In the genomic region with DNA sequence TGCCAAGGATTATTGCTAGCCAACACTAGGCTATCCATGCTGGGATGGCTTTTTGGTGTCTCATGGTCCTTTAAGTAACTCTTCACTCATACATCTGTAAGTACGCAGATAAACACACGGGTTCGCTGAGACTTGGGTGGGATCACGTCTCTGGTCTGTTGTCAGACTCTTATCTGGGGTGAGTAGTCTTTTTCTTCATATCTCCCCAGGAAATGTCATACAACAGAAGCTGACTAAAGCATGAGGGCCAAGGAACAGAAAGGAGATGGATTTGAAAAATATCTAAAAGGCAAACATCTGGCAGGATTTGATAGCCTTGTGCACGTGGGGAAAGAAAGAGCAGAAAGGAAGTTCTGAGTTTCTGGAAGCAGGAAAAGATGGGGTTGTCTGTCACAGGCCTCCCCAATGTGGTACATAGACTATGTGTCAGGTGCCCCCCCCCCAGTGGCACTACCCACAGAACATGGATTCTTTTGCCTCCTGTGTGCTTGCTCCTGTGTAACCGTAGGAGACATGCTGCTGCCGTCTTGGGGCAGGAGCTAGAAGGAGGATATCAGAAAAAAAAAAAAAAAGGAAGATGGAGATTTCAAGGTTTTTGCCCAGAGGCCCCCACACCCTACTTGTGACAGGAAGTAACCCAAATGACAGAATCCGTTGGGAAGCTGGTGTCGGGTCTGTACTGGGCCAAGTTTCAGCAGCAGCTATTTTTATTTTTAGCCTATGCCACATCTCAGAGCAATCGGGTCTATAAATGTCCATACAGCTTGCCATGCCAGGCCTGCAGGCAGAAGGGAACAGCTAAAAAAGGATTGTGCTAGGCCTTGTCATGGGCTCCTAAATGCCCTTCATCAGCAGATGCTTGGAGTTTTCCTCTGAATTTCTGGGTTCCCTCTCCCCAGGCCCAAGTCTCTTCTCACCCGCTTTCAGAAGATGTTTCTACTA, we compare ENCODE assay signal across 14 mouse cellular contexts. TPM values are rescaled to one million over a fixed set of nuclear protein-coding genes. Genes with fewer than 3 reads are reported as not detected.
DNase-seq lines count a peak whose midpoint lies in the region; ATAC-seq and TF ChIP-seq lines count a peak whose summit lies in the region.
"Had no signal": no experiment of that assay in that cellular context is flagged by ENCODE, and none has a peak within 500 bp of the region (broad histone marks: within the 10 kb centered on the region; RNA-seq: fewer than 3 reads in every experiment).

No protein-coding gene starts in this region.

- no peaks in the 10 kb centered on the region for H3K27me3 ChIP-seq in liver, embryonic 14.5 days (ENCODE audit: control insufficient read depth, insufficient read depth, low read length)
- H3K27me3 ChIP-seq: limb, embryonic 13.5 days had no signal

- H3K9ac ChIP-seq in liver, embryonic 14.5 days (replicated peaks) = peak overlapping the region; percentile 44
- H3K9ac ChIP-seq: limb, embryonic 13.5 days had no signal

- H3K36me3 ChIP-seq in liver, embryonic 14.5 days (replicated peaks; ENCODE audit: control insufficient read depth, insufficient read depth, low read depth) = no peaks in the 10 kb centered on the region
- H3K36me3 ChIP-seq: hindbrain, embryonic 10.5 days; limb, embryonic 13.5 days had no signal

- 27% methylated on average over 11 of the region's 11 CpGs for WGBS in liver, embryonic 14.5 days (ENCODE audit: insufficient replicate concordance)

- peak overlapping the region; percentile 90 for H3K27ac ChIP-seq in liver, embryonic 14.5 days
- H3K27ac ChIP-seq: hindbrain, embryonic 10.5 days; limb, embryonic 13.5 days had no signal

- H3K4me2 ChIP-seq in liver, embryonic 14.5 days (ENCODE audit: low read depth) = peak overlapping the region; percentile 44
- H3K4me2 ChIP-seq: limb, embryonic 13.5 days had no signal

- peak; percentile 91 for TF ChIP-seq EP300 in liver, embryonic 14.5 days (IDR thresholded peaks at IDR 0.05; ENCODE audit: low read depth)

- H3K9me3 ChIP-seq in liver, embryonic 14.5 days (ENCODE audit: control insufficient read depth, low read length) = no peaks in the 10 kb centered on the region
- H3K9me3 ChIP-seq: hindbrain, embryonic 10.5 days; limb, embryonic 13.5 days had no signal

- peaks cover 18 to 33% of the 10 kb centered on the region in 2 experiments for H3K4me1 ChIP-seq in liver, embryonic 14.5 days (replicated peaks; ENCODE audit: control insufficient read depth in 2 of 2, insufficient read depth in 2 of 2, low read length in 1 of 2)
- H3K4me1 ChIP-seq: hindbrain, embryonic 10.5 days; limb, embryonic 13.5 days had no signal

- no peak for TF ChIP-seq CTCF in liver, embryonic 14.5 days (IDR thresholded peaks at IDR 0.05; ENCODE audit: low read depth)

- ATAC-seq in granulocyte monocyte progenitor cell, adult 5-6 weeks (replicated peaks; ENCODE audit: poor library complexity, severe bottlenecking) = peak; percentile 72
- peak; percentile 97 for ATAC-seq in liver, embryonic 14.5 days (ENCODE audit: insufficient read depth)

- no peak overlapping the region for H3K4me3 ChIP-seq in liver, embryonic 14.5 days (ENCODE audit: insufficient read depth in 1 of 2, low read depth in 2 of 2, low read length in 2 of 2)
- H3K4me3 ChIP-seq: hindbrain, embryonic 10.5 days; limb, embryonic 13.5 days; myocyte had no signal

- DNase-seq in heart, adult 11 months = peak; percentile 96
- DNase-seq in heart, adult 8-10 months (ENCODE audit: low spot score) = no peak
- peak; percentile 92 for DNase-seq in MEL-GATA-1-ER (ENCODE audit: extremely low read depth, low read depth)
- DNase-seq in liver, embryonic 14.5 days (ENCODE audit: low read depth in 3 of 3, low spot score in 3 of 3) = peak; percentile 77 to 82 (median 81)
- DNase-seq in lung, postnatal 10 days = no peak
- no peak for DNase-seq in urinary bladder, adult 18-20 months (ENCODE audit: low spot score in 2 of 2)
- no peak for DNase-seq in adrenal gland, adult 2 months
- DNase-seq: kidney, adult 9 months; layer of hippocampus, postnatal 36 days had no signal

RNA-seq across cellular contexts. Expression of a gene that starts 1.0 kb away (rescaled TPM):
- total RNA-seq in heart, adult 8-10 months (2022) = 1 to 10 TPM in 2 of 4 experiments, not detected in 2; 1.9 to 2.8 TPM
- 1.9 TPM in 1 of 2 replicates, not detected in the other for total RNA-seq in granulocyte monocyte progenitor cell, adult 5-6 weeks (2014; fragmentation: Nextera tagmentation)
- total RNA-seq in granulocyte monocyte progenitor cell, adult 5-6 weeks (2017) = 30.0 and 112 TPM in 2 replicates
- not detected in 2 replicates for polyA plus RNA-seq in liver, embryonic 14.5 days (2012; rRNA removed)
- polyA plus RNA-seq in liver, embryonic 14.5 days (2014; fragmentation: Nextera tagmentation; extraction: Ambion mirVana) = 2.0 and 2.1 TPM in 2 replicates
- total RNA-seq in adrenal gland, adult 2 months (2021) = not detected
- polyA plus RNA-seq in adrenal gland, adult 2 months (2012; rRNA removed) = not detected in 2 replicates
- total RNA-seq: layer of hippocampus, postnatal 36 days had no signal
- polyA plus RNA-seq: spleen, adult 2 months had no signal

RNA-seq across cellular contexts. Expression of a gene that starts 7.9 kb away (rescaled TPM):
- total RNA-seq in heart, adult 8-10 months (2022) = 1 to 10 TPM; 3.8 to 6.9 (median 4.5) TPM
- total RNA-seq in granulocyte monocyte progenitor cell, adult 5-6 weeks (2014; fragmentation: Nextera tagmentation) = 39.9 and 96.1 TPM in 2 replicates
- 48.0 and 62.4 TPM in 2 replicates for total RNA-seq in granulocyte monocyte progenitor cell, adult 5-6 weeks (2017)
- 47.2 and 79.7 TPM in 2 replicates for polyA plus RNA-seq in liver, embryonic 14.5 days (2012; rRNA removed)
- 35.0 and 36.4 TPM in 2 replicates for polyA plus RNA-seq in liver, embryonic 14.5 days (2014; fragmentation: Nextera tagmentation; extraction: Ambion mirVana)
- 10 to 100 TPM; 24.0 to 26.1 TPM for total RNA-seq in adrenal gland, adult 2 months (2021)
- polyA plus RNA-seq in adrenal gland, adult 2 months (2012; rRNA removed) = 5.7 and 7.4 TPM in 2 replicates

Comparison
In these comparisons a context has a peak if more than half of its experiments do, and no peak if none do; other contexts are left out.
1. DNase-seq: peak in heart, adult 11 months (single experiment), MEL-GATA-1-ER (single experiment) and liver, embryonic 14.5 days (3 of 3); none in heart, adult 8-10 months (single experiment), lung, postnatal 10 days (single experiment), urinary bladder, adult 18-20 months (0 of 2) and adrenal gland, adult 2 months (single experiment).